Mouse (Mus musculus): ENCODE measurements around the gene Timm10.

- TF ChIP-seq POLR2A (IDR thresholded peaks at IDR 0.05; ENCODE audit: insufficient read length, low read depth) (no peak), CEBPB (IDR thresholded peaks at IDR 0.05; ENCODE audit: insufficient read depth, poor library complexity, severe bottlenecking) (no peak), E2F4 (IDR thresholded peaks at IDR 0.05; ENCODE audit: insufficient read depth) (no peak), USF1 (IDR thresholded peaks at IDR 0.05; ENCODE audit: low read depth) (no peak), MYOG (IDR thresholded peaks at IDR 0.05; ENCODE audit: control insufficient read depth in 1 of 3, insufficient read depth in 1 of 3, insufficient read length in 2 of 3, low read depth in 2 of 3) (peak in 1 of 3 experiments; percentile 18), POLR2AphosphoS2 (IDR thresholded peaks at IDR 0.05; ENCODE audit: insufficient read length, low read depth) (no peak)
Measured at GRCm38 (mm10) chr2:84831666-84832391, 5.0 kb downstream of the Timm10 start.
